Mouse (Mus musculus): ENCODE results near the gene Hsd17b3. TPM values are rescaled to one million over a fixed set of nuclear protein-coding genes. Genes with fewer than 3 reads are reported as not detected.

Gene Hsd17b3
- polyA plus RNA-seq (2021; fragmentation: Nextera tagmentation), result not detected in 2 replicates
- long read RNA-seq, experiment 1, result 0 reads
- long read RNA-seq, experiment 2, result 0 reads

DNA sequence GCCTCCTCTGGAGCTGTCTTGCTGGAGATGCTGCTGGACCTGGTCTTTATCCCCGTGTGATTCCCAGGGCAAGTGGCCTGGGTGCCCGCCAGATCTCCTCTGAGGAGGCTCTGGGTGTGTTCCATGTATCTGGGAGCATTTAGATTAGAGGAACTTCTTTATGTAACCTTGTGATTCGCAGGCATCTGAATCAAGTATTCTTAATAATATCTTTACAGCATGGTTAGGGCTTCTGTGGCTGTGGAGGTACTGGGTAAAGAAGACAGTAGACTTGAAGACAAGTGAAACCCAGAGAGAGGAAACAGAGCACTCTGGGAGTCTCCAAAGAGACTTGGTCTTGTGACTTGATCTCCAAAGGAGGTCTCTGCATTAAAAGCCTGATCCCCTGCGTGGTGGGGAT lies at the start of gene Hsd17b3:
TSS of gene Hsd17b3 (minus strand) at position 101 of the 400 bp plus-strand sequence.

GRCm38 (mm10) chr13:64128858-64129615 lies 40.0 kb upstream of the Hsd17b3 start, which contains the start of gene Slc35d2:
Gene Slc35d2 (minus strand): TSS chr13:64129368.

Other genes with a start within 250 kb of the Hsd17b3 start
- gene Slc35d2, start 40.1 kb upstream of the Hsd17b3 start, polyA plus RNA-seq (2021; fragmentation: Nextera tagmentation), result 0.89 and 1.2 TPM in 2 replicates
- 10.8 and 12.5 TPM in 2 replicates for gene Zfp367, start 64.0 kb upstream of the Hsd17b3 start, polyA plus RNA-seq (2021; fragmentation: Nextera tagmentation)
- gene Habp4, start 72.6 kb upstream of the Hsd17b3 start, polyA plus RNA-seq (2021; fragmentation: Nextera tagmentation), result 83.6 and 108 TPM in 2 replicates
- 1.0 and 1.7 TPM in 2 replicates for gene Cdc14b, start 186.1 kb upstream of the Hsd17b3 start, polyA plus RNA-seq (2021; fragmentation: Nextera tagmentation)
- gene Aaed1, start 223.5 kb upstream of the Hsd17b3 start, polyA plus RNA-seq (2021; fragmentation: Nextera tagmentation), result 24.9 and 36.2 TPM in 2 replicates

Data from layer of hippocampus, adult 6 months (tissue).